Mouse (Mus musculus): Measurements from ENCODE around the gene Tmem135. TPM values are rescaled to one million over a fixed set of nuclear protein-coding genes. Genes with fewer than 3 reads are reported as not detected.

Tmem135 gene
- polyA plus RNA-seq, 1 experiment: 53.6 TPM

- Histone ChIP-seq H3K27ac (ENCODE audit: insufficient read depth, low read depth, low read length) (no peak overlapping the region), H3K4me1 (ENCODE audit: control insufficient read depth, insufficient read depth, low read length) (peaks cover 27% of the 10 kb centered on the region), H3K4me3 (ENCODE audit: insufficient read depth, low read depth, low read length) (no peak overlapping the region), H3K27me3 (replicated peaks; ENCODE audit: control insufficient read depth, insufficient read depth, low read length) (no peaks in the 10 kb centered on the region), H3K36me3 (ENCODE audit: control insufficient read depth, insufficient read depth, low read length) (no peaks in the 10 kb centered on the region)
- DNase-seq: peak; percentile 56
- TF ChIP-seq CTCF (conservative IDR thresholded peaks at IDR 0.05; ENCODE audit: insufficient read depth, insufficient read length, low read depth, low read length) (peak; percentile 24; the same call in 1 of the 2 replicates), POLR2A (IDR thresholded peaks at IDR 0.05; ENCODE audit: low read depth, low read length) (no peak)
- WGBS: 41% methylated on average over 3 of the region's 3 CpGs
Observed at GRCm38 (mm10) chr7:89418917-89419679, 15.1 kb upstream of the Tmem135 start.

DNA sequence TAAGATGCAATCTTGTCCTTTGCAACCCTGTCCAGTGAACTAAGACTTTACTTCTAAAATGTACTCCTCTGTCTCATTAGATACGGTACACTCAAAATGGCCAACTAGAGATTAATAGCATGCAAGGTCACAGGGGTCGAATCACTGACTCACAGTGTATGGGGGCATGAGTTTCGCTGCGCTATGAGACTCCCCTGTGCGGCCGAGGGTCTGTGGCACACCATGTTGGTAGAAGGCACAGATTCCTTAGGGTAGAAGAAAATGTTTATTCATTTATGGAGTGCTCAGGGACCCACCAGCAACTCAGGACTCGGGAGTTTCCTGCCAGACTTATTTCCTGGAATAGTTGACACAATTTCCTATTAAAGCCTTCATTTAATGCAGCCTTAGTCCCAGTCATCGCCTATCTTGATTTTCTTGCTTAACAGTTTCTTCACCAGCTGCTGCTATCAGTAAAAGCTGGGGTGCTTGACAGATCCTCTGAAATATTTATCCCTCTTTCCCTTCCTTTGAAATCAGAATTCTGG is 14.2 kb upstream of the Tmem135 start:
- Histone ChIP-seq H3K36me3 (ENCODE audit: control insufficient read depth, insufficient read depth, low read length) (no peaks in the 10 kb centered on the region), H3K27ac (ENCODE audit: insufficient read depth, low read depth, low read length) (peak overlapping the region; percentile 63; the same call in 1 of the 2 replicates), H3K4me1 (ENCODE audit: control insufficient read depth, insufficient read depth, low read length) (peaks cover 26% of the 10 kb centered on the region), H3K4me3 (ENCODE audit: insufficient read depth, low read depth, low read length) (no peak overlapping the region), H3K27me3 (replicated peaks; ENCODE audit: control insufficient read depth, insufficient read depth, low read length) (no peaks in the 10 kb centered on the region)
- TF ChIP-seq POLR2A (IDR thresholded peaks at IDR 0.05; ENCODE audit: low read depth, low read length) (no peak), CTCF (conservative IDR thresholded peaks at IDR 0.05; ENCODE audit: insufficient read depth, insufficient read length, low read depth, low read length) (no peak)
- 41% methylated on average over 8 of the region's 8 CpGs for WGBS
- DNase-seq: no peak

DNA sequence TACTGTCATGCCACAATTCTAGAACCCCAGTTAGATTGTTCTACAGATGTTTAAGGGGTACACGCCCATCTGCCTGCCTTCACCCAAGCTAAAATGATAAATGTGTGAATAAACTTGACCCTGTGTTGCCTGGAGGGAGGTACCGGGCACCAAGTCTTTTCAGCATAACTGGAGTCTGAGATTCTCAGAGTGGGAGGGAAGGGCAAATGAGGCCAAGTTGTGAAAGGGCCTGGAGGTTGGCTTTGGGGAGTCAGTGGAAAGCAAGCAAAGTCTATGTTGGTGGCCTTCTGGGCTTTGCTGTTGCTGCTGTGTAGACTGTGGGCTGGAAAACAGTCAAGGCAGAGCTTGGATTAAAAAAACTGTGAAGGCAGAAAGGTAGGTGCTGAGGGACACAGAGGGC is 13.7 kb upstream of the Tmem135 start:
- Histone ChIP-seq H3K36me3 (ENCODE audit: control insufficient read depth, insufficient read depth, low read length) (no peaks in the 10 kb centered on the region), H3K27me3 (replicated peaks; ENCODE audit: control insufficient read depth, insufficient read depth, low read length) (no peaks in the 10 kb centered on the region), H3K4me3 (ENCODE audit: insufficient read depth, low read depth, low read length) (no peak overlapping the region), H3K4me1 (ENCODE audit: control insufficient read depth, insufficient read depth, low read length) (peaks cover 26% of the 10 kb centered on the region), H3K27ac (ENCODE audit: insufficient read depth, low read depth, low read length) (peak overlapping the region; percentile 63; the same call in 1 of the 2 replicates)
- no peak for DNase-seq
- no peak for TF ChIP-seq POLR2A (IDR thresholded peaks at IDR 0.05; ENCODE audit: low read depth, low read length)
- TF ChIP-seq CTCF (conservative IDR thresholded peaks at IDR 0.05; ENCODE audit: insufficient read depth, insufficient read length, low read depth, low read length): no peak
- 51% methylated on average over 2 of the region's 2 CpGs for WGBS

DNA sequence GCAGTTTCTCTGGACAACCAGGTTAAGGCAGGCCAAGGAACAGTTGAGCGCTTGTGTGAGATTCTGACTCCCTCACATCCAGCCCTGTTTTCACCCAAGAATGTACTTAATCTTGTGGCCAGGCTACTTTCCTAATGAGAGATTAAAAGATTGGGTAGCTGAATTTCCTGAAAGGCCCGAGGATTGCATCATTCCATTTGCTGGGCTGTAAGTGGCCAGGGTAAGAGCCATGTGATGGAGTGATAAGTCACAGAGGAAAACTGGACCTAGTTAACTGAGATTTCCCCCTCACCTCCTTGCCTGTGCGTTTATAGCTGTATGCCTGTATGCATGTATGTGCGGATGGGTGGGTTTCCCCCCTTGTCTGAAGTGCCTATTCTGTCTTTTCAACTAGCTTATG is 12.0 kb upstream of the Tmem135 start:
- H3K27me3 ChIP-seq (replicated peaks; ENCODE audit: control insufficient read depth, insufficient read depth, low read length): no peaks in the 10 kb centered on the region
- WGBS: 67% methylated on average over 4 of the region's 4 CpGs
- no peaks in the 10 kb centered on the region for H3K36me3 ChIP-seq (ENCODE audit: control insufficient read depth, insufficient read depth, low read length)
- TF ChIP-seq POLR2A (IDR thresholded peaks at IDR 0.05; ENCODE audit: low read depth, low read length): no peak
- no peak for TF ChIP-seq CTCF (conservative IDR thresholded peaks at IDR 0.05; ENCODE audit: insufficient read depth, insufficient read length, low read depth, low read length)
- H3K4me1 ChIP-seq (ENCODE audit: control insufficient read depth, insufficient read depth, low read length): peaks cover 25% of the 10 kb centered on the region
- no peak overlapping the region for H3K4me3 ChIP-seq (ENCODE audit: insufficient read depth, low read depth, low read length)
- peak overlapping the region; percentile 74 for H3K27ac ChIP-seq (ENCODE audit: insufficient read depth, low read depth, low read length)
- DNase-seq: no peak

DNA sequence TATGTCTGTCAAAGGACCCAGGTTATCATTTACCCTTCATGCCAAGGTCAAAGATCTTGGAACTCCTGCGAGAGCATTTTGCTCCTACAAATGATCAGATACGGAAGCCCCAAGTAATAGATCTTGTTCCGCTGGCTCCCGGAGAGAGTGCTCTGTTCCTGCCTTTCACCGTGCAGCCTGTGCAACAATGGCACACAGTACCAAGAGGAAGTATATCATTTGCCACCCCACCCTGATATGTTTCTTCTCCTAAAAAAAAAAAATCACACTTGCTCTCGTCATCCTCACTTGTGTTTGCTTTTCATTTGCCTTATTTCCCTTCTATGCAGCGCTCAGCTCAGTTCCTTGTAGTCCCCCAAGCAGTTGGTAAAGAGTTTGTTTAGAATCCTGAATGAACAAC is 8.1 kb upstream of the Tmem135 start:
- H3K27ac ChIP-seq (ENCODE audit: insufficient read depth, low read depth, low read length): peak overlapping the region; percentile 16; the same call in 1 of the 2 replicates
- H3K4me3 ChIP-seq (ENCODE audit: insufficient read depth, low read depth, low read length): no peak overlapping the region
- no peak for DNase-seq
- H3K36me3 ChIP-seq (ENCODE audit: control insufficient read depth, insufficient read depth, low read length): no peaks in the 10 kb centered on the region; the same call in 1 of the 2 replicates
- 51% methylated on average over 7 of the region's 7 CpGs for WGBS
- H3K27me3 ChIP-seq (replicated peaks; ENCODE audit: control insufficient read depth, insufficient read depth, low read length): no peaks in the 10 kb centered on the region
- TF ChIP-seq POLR2A (IDR thresholded peaks at IDR 0.05; ENCODE audit: low read depth, low read length): no peak
- TF ChIP-seq CTCF (conservative IDR thresholded peaks at IDR 0.05; ENCODE audit: insufficient read depth, insufficient read length, low read depth, low read length): no peak
- H3K4me1 ChIP-seq (ENCODE audit: control insufficient read depth, insufficient read depth, low read length): peaks cover 29% of the 10 kb centered on the region

DNA sequence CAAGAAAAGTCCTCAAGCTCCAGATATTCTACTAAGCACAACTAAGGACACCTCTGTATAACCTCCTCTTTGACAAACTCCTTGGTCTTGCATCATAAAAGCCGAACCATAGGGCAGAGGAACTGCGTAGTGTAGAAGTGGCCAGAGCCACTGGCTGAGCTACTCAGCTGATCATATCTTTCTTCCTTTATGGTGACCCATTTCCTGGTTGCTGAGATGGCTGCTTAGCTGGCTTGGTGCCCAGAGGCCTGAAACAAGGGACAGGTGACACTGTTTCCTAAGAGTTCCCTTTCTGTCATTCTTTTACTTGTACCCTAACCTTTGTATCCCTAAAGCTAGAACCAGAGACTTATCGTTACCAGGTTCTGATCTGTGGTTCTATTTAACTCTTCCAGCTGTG is 7.3 kb upstream of the Tmem135 start:
- peak; percentile 77 for DNase-seq
- H3K27ac ChIP-seq (ENCODE audit: insufficient read depth, low read depth, low read length): peak overlapping the region; percentile 37; the same call in 1 of the 2 replicates
- no peaks in the 10 kb centered on the region; the same call in 1 of the 2 replicates for H3K36me3 ChIP-seq (ENCODE audit: control insufficient read depth, insufficient read depth, low read length)
- no peak overlapping the region for H3K4me3 ChIP-seq (ENCODE audit: insufficient read depth, low read depth, low read length)
- peaks cover 24% of the 10 kb centered on the region for H3K4me1 ChIP-seq (ENCODE audit: control insufficient read depth, insufficient read depth, low read length)
- no peaks in the 10 kb centered on the region for H3K27me3 ChIP-seq (replicated peaks; ENCODE audit: control insufficient read depth, insufficient read depth, low read length)
- no peak for TF ChIP-seq CTCF (conservative IDR thresholded peaks at IDR 0.05; ENCODE audit: insufficient read depth, insufficient read length, low read depth, low read length)
- TF ChIP-seq POLR2A (IDR thresholded peaks at IDR 0.05; ENCODE audit: low read depth, low read length): no peak
- 43% methylated on average over 3 of the region's 3 CpGs for WGBS

GRCm38 (mm10) chr7:89410294-89410693 is 6.3 kb upstream of the Tmem135 start:
- Histone ChIP-seq H3K27me3 (replicated peaks; ENCODE audit: control insufficient read depth, insufficient read depth, low read length) (no peaks in the 10 kb centered on the region), H3K27ac (ENCODE audit: insufficient read depth, low read depth, low read length) (peak overlapping the region; percentile 68), H3K4me3 (ENCODE audit: insufficient read depth, low read depth, low read length) (no peak overlapping the region), H3K4me1 (ENCODE audit: control insufficient read depth, insufficient read depth, low read length) (peaks cover 18% of the 10 kb centered on the region; the same call in 1 of the 2 replicates), H3K36me3 (ENCODE audit: control insufficient read depth, insufficient read depth, low read length) (no peaks in the 10 kb centered on the region; the same call in 1 of the 2 replicates)
- DNase-seq: peak; percentile 52
- TF ChIP-seq POLR2A (IDR thresholded peaks at IDR 0.05; ENCODE audit: low read depth, low read length) (no peak), CTCF (conservative IDR thresholded peaks at IDR 0.05; ENCODE audit: insufficient read depth, insufficient read length, low read depth, low read length) (no peak)
- WGBS: 22% methylated on average over 4 of the region's 4 CpGs
